Mouse (Mus musculus) lung, adult 2 months (tissue): ENCODE results near the gene Sys1.

Experiments used
- CTCF ChIP-seq: fragments of 200-500 bp; IDR thresholded peaks from 2 replicates; pipeline ENCODE4 v1.5.1; 2011; ENCODE audit warnings: mild to moderate bottlenecking, low read length, control low read depth; ENCODE audit not compliant: insufficient read depth
- POLR2A ChIP-seq: fragments of 200-500 bp; IDR thresholded peaks from 2 replicates; pipeline ENCODE4 v1.6.1; 2011; ENCODE audit warnings: low read depth, mild to moderate bottlenecking, control low read depth, low read length, borderline replicate concordance; ENCODE audit errors: extremely low read depth

DNA sequence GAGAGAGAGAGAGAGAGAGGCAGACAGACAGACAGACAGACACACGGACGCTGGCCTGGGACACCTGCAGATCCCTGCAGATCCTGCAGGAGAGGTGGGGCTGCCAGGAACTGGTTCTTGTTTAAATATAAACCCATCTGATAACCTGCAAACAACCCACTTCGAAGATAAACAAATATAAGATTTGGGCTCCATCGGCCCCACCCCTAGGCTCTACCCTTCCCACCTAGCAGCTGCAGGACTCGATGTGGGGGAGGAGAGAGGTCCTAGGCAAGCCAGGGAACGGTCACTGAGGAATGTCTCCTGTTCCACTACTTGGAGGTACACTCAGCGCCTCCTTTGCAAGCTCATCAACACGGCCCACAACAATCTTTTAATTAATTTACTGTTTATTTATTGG, 18.5 kb upstream of the Sys1 start:
- no peak for TF ChIP-seq CTCF
- no peak for TF ChIP-seq POLR2A
